Mouse (Mus musculus): Measurements from ENCODE around the gene Gpr88. TPM values are rescaled to one million over a fixed set of nuclear protein-coding genes. Genes with fewer than 3 reads are reported as not detected.

Gpr88 gene
- total RNA-seq, 4 experiments from 2014 or later: 162 to 207 (median 185) TPM

DNA sequence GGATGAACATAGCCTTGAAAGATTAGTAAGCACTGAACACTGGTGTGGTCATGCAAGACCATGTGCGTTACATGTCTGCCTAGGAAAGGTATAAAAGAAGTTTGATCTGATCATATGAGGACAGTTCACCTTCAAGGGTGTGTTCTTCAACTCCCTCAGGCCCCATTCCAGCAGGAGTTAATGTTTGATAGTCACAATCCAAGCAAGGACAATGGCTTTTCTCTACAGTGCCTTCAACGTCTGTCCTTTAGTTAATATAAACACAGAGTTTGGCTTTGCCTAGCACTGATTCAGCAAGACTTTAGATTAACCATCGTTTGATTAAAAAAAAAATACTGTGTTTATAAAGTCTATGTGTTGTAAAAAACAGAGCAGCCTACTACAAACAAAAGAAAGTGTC, 49.4 kb downstream of the Gpr88 start:
- DNase-seq (ENCODE audit: low spot score in 2 of 2): no peak

DNA sequence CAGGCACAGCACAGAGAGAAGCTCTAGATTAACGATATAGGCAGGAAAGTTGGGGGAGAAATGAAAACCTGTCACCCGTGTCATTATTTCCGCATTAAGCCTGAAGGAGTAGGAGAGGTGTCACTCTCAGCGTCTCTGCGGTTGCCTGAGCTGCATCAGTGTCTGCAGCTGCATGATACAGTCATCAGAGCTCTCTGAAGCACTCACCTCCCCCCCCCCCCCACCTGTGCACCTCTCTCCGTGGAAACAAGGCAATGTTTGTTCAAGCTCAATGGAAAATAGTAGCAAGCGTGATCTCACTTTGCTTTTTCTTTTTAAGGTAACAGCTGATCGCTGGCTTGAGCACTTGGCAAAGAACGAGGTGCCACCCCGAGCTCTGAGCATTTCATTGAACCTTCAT, 53.2 kb downstream of the Gpr88 start:
- DNase-seq (ENCODE audit: low spot score in 2 of 2): no peak

Other genes starting within 250 kb of the Gpr88 start
- gene Slc30a7, start 246.1 kb downstream of the Gpr88 start, total RNA-seq (2022): 10 to 100 TPM; 24.8 to 34.4 (median 28.8) TPM
- gene Extl2, start 246.0 kb downstream of the Gpr88 start, total RNA-seq (2022): 10 to 100 TPM; 63.7 to 73.2 (median 72.0) TPM
- gene Vcam1, start 123.8 kb downstream of the Gpr88 start, total RNA-seq (2022): 10 to 100 TPM; 17.4 to 21.0 (median 20.0) TPM
- 1 to 10 TPM; 4.5 to 6.6 (median 5.5) TPM for gene Cdc14a, start 170.5 kb upstream of the Gpr88 start, total RNA-seq (2022)

Data from left cerebral cortex, adult 8-10 months (tissue).